Mouse (Mus musculus) embryo, embryonic 11 days (tissue): Measurements from ENCODE around the gene Mcm10.
A peak's percentile ranks its signal among the peaks of the same experiment; 100 is the strongest.
"Not testable (repeated sequence)": the region's sequence is repeated elsewhere in the genome, so short reads cannot be mapped to it uniquely, and the experiment has no call there.

ENCODE experiments used
- DNase-seq: peaks from one replicate; pipeline ENCODE4 v3.0.0-alpha.2; 2015

Gene Mcm10

GRCm38 (mm10) chr2:4983987-4984386 is 28.6 kb downstream of the Mcm10 start:
- no peak for DNase-seq

DNA sequence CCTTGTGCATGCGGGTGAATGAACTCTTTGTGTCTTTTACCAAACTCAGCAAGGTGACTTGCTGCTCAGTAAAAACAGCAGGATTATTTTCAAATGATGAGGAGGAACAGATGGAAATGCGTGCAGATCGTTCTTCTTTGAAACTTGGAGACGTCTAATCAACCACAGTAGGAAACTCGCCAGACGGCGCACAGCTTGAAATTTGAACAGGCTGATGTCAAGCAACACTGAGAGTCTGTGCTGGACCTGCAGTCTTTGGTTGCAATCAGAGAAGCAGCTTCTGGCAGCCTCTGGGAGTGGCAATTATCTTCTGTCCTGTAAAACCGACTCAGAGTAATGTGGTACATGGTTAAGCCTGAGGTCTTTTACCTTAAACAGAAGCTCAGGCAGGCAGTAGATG is 34.5 kb downstream of the Mcm10 start:
- peak; percentile 46 for DNase-seq

DNA sequence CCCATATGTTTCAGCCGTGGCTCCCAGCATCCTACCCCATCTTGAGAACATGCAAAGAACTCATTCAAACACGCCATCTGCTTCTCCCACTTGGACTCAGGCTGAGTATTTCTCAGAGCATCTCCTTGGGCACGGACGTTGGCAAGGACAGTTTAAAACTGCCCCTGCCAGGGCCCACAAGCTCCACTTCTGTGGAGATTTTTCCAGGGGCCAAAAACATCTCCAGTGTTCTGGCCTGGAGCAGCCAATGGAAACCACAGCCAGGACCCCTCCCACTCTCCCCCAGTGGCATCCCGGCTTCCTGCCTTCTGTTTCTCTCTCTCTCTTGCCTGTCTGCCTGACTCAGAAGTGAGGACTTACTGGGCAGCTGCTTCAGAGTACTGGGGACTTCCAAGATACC is 36.8 kb downstream of the Mcm10 start, which contains the start of gene Ucma:
Gene Ucma, plus strand, starts transcription at position 316 of the 400 bp plus-strand sequence.
- DNase-seq, result no peak

GRCm38 (mm10) chr2:4969083-4969482 is 43.5 kb downstream of the Mcm10 start:
- no peak for DNase-seq

DNA sequence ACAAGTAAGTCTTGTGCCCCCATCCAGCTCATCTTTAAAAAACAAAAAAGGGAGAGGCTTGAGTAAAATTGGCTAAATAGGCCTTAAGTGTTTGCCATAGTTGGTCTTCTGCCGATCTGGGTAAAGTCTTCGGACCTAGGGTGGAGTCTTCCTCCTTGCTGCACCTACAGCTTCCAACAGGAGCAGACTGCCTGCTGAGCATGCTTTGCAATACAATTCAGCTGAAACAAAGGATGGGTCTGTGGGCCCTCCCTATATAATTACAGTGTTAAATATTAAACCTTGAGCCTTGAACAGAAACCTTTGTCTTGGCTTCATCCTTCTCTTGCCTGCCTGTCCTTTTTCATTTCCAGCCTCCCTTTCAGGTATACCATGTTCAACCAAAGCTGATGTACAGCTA is 44.8 kb downstream of the Mcm10 start:
- DNase-seq, result no peak

- no peak for DNase-seq
Measured at GRCm38 (mm10) chr2:4958039-4958438, 54.6 kb downstream of the Mcm10 start.

DNA sequence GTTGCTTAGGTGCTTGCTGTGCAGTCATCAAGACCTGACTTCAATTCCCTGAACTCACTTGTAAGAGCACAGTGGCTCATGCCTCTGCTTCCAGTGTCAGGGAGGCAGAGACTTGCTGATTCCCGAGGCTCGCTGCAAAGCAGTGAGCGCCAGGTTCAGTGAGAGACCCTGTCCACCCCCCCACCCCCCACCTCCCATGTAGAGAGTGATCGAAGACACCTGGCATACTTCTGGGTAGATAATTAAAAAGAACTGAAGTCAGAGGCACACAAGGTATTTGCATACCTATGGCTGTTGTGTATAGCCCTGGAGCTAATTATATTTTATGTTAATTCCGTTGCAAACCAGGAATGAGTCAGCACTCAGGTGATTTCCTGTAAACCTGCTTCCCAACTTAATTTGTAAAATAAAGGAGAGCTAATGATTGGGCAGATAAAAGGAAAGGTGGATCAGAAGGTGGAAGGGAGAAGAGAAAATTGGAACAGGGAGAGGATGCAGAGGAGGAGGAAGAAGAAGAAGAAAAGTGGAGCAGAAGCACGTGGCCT is 58.3 kb downstream of the Mcm10 start:
- DNase-seq, result no peak

GRCm38 (mm10) chr2:4950986-4951385 is 61.6 kb downstream of the Mcm10 start:
- DNase-seq, result no peak

DNA sequence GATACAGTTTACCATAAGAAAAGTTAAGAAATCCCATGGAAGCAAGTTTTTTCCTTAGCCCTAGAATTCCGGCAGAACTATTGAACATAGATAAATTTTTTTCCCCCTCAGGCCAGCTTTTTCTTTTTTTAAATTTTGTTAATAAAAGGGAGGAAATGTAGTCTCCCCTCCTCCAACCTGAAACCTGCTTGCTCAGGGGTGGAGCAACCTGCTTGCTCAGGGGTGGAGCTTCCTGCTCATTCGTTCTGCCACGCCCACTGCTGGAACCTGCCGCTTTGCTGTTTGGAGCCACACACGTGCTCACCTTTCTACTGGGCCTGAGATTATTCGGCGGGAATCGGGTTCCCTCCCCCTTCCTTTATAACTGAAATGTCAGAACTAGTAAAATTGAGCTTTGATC is 62.9 kb downstream of the Mcm10 start:
- DNase-seq, result not testable (repeated sequence)

DNA sequence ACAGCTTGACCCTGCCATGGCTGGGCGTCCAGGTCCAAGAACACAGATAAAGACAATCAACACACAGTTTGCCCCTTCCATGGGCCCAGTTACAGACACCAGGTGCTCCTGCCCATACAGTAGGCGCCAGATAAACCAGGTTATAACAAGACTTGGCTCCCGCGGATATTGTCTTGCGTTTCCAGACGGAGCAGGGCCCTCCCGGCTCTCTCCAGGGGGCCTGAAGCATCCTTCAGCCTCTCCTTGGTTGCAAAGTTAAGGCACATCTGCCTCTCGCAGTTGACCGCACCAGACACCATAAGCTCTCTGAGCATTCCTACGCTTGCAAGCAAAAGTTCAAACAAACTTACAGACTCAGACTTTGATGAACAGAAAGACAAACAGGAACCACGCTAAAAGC is 71.7 kb downstream of the Mcm10 start:
- DNase-seq, result no peak
